Mouse (Mus musculus): ENCODE measurements around the gene Spocd1. TPM values are rescaled to one million over a fixed set of nuclear protein-coding genes. Genes with fewer than 3 reads are reported as not detected.

The Spocd1 gene
- not detected for polyA plus RNA-seq (2014; fragmentation: Illumina TruSeq; extraction: RNeasy Lipid Tissue Mini Kit (QIAGEN cat#74804); ENCODE audit: low read depth, low replicate concordance)

GRCm38 (mm10) chr4:129928949-129929348, at the start of gene Spocd1:
TSS of gene Spocd1 (plus strand) at chr4:129929249.

GRCm38 (mm10) chr4:129984421-129985061, 55.5 kb downstream of the Spocd1 start, which contains the start of gene Adgrb2:
TSS of gene Adgrb2 (plus strand) at chr4:129984870.

Other genes with a start within 250 kb of the Spocd1 start
- gene Tmem39b, start 232.4 kb upstream of the Spocd1 start, polyA plus RNA-seq (2014; fragmentation: Illumina TruSeq; extraction: RNeasy Lipid Tissue Mini Kit (QIAGEN cat#74804); ENCODE audit: low read depth, low replicate concordance), result 0.29 TPM
- 35.8 TPM for gene Khdrbs1, start 186.9 kb upstream of the Spocd1 start, polyA plus RNA-seq (2014; fragmentation: Illumina TruSeq; extraction: RNeasy Lipid Tissue Mini Kit (QIAGEN cat#74804); ENCODE audit: low read depth, low replicate concordance)
- gene Ptp4a2, start 118.0 kb upstream of the Spocd1 start, polyA plus RNA-seq (2014; fragmentation: Illumina TruSeq; extraction: RNeasy Lipid Tissue Mini Kit (QIAGEN cat#74804); ENCODE audit: low read depth, low replicate concordance), result 353 TPM
- gene Adgrb2, start 55.6 kb downstream of the Spocd1 start, polyA plus RNA-seq (2014; fragmentation: Illumina TruSeq; extraction: RNeasy Lipid Tissue Mini Kit (QIAGEN cat#74804); ENCODE audit: low read depth, low replicate concordance), result not detected
- gene Col16a1, start 118.6 kb downstream of the Spocd1 start, polyA plus RNA-seq (2014; fragmentation: Illumina TruSeq; extraction: RNeasy Lipid Tissue Mini Kit (QIAGEN cat#74804); ENCODE audit: low read depth, low replicate concordance), result 0.21 TPM
- 4.7 TPM for gene Pef1, start 173.3 kb downstream of the Spocd1 start, polyA plus RNA-seq (2014; fragmentation: Illumina TruSeq; extraction: RNeasy Lipid Tissue Mini Kit (QIAGEN cat#74804); ENCODE audit: low read depth, low replicate concordance)
- gene Hcrtr1, start 210.1 kb downstream of the Spocd1 start, polyA plus RNA-seq (2014; fragmentation: Illumina TruSeq; extraction: RNeasy Lipid Tissue Mini Kit (QIAGEN cat#74804); ENCODE audit: low read depth, low replicate concordance), result not detected
- 3.5 TPM for gene Tinagl1, start 245.9 kb downstream of the Spocd1 start, polyA plus RNA-seq (2014; fragmentation: Illumina TruSeq; extraction: RNeasy Lipid Tissue Mini Kit (QIAGEN cat#74804); ENCODE audit: low read depth, low replicate concordance)

Data from liver, adult 10 weeks (tissue).